Mouse (Mus musculus): ENCODE results near the gene Pdcd1lg2. TPM values are rescaled to one million over a fixed set of nuclear protein-coding genes. Genes with fewer than 3 reads are reported as not detected.

Gene Pdcd1lg2
- polyA plus RNA-seq, 1 experiment from 2014 or later, result not detected

DNA sequence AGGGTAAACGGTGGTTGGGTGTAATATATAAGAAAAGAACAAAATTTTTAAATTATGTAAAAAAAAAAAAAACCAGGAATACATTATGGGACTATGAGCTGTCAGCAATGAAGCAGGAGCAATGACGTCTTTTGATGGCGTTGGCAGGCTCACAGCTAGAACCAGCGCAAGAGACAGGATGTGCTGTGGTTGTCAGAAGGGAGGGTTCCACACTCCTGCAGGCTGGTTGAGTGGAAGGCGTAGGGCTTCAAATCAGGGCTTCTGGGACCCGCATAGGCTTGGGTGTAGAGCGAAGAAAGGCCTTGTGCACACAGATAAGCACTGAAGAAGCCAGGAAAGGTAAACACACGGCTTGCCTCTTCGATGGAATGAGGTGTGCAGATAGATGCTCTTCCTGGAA is 56.1 kb downstream of the Pdcd1lg2 start:
- no peak overlapping the region for H3K4me3 ChIP-seq
- H3K27ac ChIP-seq, result no peak overlapping the region
- H3K27me3 ChIP-seq (ENCODE audit: insufficient read depth, poor library complexity, severe bottlenecking), result no peaks in the 10 kb centered on the region
- 92% methylated on average over 9 of the region's 9 CpGs for WGBS
- H3K36me3 ChIP-seq, result no peaks in the 10 kb centered on the region
- H3K4me1 ChIP-seq, result peaks cover 40% of the 10 kb centered on the region
- DNase-seq (ENCODE audit: low spot score), result no peak
- H3K9me3 ChIP-seq, result no peaks in the 10 kb centered on the region

DNA sequence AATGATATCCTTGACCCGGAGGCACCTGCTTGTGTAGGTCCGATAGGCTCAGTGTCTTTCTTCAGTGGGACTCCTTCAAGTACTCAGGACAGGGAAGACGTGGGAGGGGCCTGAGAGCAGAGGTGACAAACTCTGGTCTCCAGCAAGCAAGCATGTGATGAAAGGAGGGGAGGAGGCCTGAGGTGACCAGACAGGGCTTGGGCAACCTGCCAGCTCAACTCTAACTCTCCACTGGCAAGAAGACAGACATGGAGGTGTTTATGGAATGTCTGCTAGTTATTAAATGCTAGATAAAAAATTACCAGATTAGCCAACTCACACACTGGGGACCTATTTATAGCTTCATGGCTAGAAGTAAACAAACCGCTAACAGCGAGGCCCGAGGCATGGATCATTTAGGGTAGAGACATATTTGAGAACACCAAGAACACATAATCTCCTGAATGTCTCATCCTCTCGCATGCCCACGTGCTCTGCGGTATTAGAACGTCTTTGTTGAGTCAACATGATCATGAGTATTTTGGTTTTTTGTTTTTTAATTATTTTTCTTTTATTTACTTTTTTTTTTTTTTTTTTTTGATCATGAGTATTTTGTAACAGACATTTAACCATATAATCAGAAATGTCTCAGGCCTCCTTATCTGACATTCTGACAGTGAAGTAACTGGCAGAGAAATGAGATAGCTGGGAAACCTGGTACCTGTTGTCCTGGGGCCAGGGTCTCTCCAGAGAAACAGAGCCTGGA is 58.4 kb downstream of the Pdcd1lg2 start:
- DNase-seq (ENCODE audit: low spot score), result peak; percentile 88
- Histone ChIP-seq H3K27ac (peak overlapping the region; percentile 90), H3K4me1 (peaks cover 53% of the 10 kb centered on the region), H3K4me3 (no peak overlapping the region), H3K9me3 (no peaks in the 10 kb centered on the region), H3K36me3 (no peaks in the 10 kb centered on the region), H3K27me3 (ENCODE audit: insufficient read depth, poor library complexity, severe bottlenecking) (no peaks in the 10 kb centered on the region)
- WGBS, result 56% methylated on average over 10 of the region's 10 CpGs

DNA sequence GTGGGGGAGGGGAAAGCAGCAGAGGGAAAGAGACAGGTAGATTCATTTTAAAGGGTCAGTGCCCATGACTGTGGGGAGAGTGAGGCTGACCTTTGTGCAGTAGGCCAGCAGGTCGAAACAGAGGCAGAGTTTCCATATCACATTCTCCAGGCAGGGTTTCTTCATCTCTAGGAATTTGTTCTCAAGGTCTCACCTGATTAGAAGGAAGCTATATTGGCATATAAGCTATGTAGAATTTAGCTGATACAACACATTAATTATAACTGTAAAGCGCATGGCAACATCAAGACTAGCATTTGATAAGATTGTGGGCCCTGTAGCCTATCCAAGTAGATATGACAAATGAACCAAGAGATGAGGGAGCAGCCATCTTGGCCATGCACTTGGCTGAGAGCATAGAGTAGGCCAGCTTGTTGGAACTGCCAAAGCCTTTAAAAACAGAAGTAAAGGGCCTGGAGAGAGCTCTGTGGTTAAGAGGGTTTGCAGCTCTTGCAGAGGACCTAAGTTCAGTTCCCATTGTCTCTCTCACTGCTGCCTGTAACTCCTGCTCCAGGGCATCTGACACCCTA is 59.1 kb downstream of the Pdcd1lg2 start:
- 71% methylated on average over 2 of the region's 2 CpGs for WGBS
- DNase-seq (ENCODE audit: low spot score), result no peak
- peaks cover 55% of the 10 kb centered on the region for H3K4me1 ChIP-seq
- no peaks in the 10 kb centered on the region for H3K36me3 ChIP-seq
- H3K9me3 ChIP-seq, result no peaks in the 10 kb centered on the region
- H3K27me3 ChIP-seq (ENCODE audit: insufficient read depth, poor library complexity, severe bottlenecking), result no peaks in the 10 kb centered on the region
- H3K4me3 ChIP-seq, result no peak overlapping the region
- peak overlapping the region; percentile 90 for H3K27ac ChIP-seq

DNA sequence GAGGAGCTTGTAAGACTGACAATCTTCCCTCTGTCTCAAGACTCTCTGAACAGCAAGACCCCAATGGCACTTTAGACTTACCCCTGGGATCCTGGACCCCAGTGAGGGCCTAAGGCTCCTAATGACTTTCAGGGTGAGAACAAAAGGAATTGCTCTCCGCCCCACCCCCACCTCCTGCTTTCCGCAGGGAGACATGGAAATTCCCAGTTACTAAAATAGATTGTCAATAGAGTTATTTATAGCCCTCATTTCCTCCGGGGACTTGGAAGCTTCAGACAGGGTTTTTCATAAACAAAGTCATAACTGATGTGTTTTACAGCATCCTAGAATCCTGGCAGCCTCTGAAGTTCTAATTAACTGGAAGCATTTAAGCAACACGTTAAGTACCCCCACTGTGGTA is 59.9 kb downstream of the Pdcd1lg2 start:
- peak; percentile 80 for DNase-seq (ENCODE audit: low spot score)
- Histone ChIP-seq H3K36me3 (no peaks in the 10 kb centered on the region), H3K4me1 (peaks cover 52% of the 10 kb centered on the region), H3K4me3 (peak overlapping the region; percentile 33), H3K27ac (peak overlapping the region; percentile 90), H3K27me3 (ENCODE audit: insufficient read depth, poor library complexity, severe bottlenecking) (no peaks in the 10 kb centered on the region), H3K9me3 (no peaks in the 10 kb centered on the region)
- 20% methylated on average over 4 of the region's 4 CpGs for WGBS

DNA sequence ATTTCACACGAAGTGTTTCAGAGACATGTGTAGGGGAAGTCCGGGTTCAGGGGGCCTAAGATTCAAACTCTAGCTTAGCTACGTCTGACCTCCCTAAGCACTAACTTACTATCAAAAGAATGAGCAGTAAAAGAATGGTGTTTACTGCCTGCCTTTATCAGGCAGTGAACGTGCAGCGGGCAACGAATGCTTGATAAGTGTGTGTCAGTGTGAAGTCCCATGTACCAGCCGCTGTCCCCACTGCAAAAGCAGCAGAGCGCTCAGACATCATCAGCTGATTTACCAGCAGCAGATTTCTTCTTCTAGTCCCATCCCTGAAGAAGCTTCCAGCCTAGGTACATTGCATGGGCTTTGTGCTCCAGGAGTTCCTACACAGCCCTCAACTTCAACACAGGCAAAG is 61.7 kb downstream of the Pdcd1lg2 start:
- Histone ChIP-seq H3K27ac (peak overlapping the region; percentile 90), H3K27me3 (ENCODE audit: insufficient read depth, poor library complexity, severe bottlenecking) (no peaks in the 10 kb centered on the region), H3K36me3 (no peaks in the 10 kb centered on the region), H3K4me3 (no peak overlapping the region), H3K4me1 (peaks cover 52% of the 10 kb centered on the region), H3K9me3 (no peaks in the 10 kb centered on the region)
- WGBS, result 41% methylated on average over 8 of the region's 8 CpGs
- DNase-seq (ENCODE audit: low spot score), result no peak

DNA sequence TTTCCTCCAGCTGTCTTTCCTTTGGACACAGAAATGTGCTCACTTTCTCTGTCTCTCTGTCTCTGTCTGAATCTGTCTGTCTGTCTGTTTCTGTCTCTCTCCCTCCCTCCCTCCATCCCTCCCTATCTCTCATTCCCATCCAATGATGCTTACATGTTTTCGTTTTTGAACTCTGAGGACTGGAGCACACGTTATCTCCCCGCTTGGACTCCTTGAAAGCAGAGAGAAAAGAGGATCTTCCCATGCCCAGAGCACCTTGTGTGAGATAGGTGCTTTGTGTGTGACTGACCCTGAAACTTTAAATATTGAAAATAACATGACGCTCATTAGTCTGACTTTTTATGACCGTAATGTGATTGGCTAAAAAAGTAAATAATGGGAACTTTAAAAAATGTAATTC is 62.2 kb downstream of the Pdcd1lg2 start:
- H3K9me3 ChIP-seq, result no peaks in the 10 kb centered on the region
- no peak for DNase-seq (ENCODE audit: low spot score)
- no peaks in the 10 kb centered on the region for H3K27me3 ChIP-seq (ENCODE audit: insufficient read depth, poor library complexity, severe bottlenecking)
- H3K4me3 ChIP-seq, result no peak overlapping the region
- H3K4me1 ChIP-seq, result peaks cover 52% of the 10 kb centered on the region
- H3K36me3 ChIP-seq, result no peaks in the 10 kb centered on the region
- WGBS, result 80% methylated on average over 5 of the region's 5 CpGs
- peak overlapping the region; percentile 90; the same call in 1 of the 2 replicates for H3K27ac ChIP-seq

DNA sequence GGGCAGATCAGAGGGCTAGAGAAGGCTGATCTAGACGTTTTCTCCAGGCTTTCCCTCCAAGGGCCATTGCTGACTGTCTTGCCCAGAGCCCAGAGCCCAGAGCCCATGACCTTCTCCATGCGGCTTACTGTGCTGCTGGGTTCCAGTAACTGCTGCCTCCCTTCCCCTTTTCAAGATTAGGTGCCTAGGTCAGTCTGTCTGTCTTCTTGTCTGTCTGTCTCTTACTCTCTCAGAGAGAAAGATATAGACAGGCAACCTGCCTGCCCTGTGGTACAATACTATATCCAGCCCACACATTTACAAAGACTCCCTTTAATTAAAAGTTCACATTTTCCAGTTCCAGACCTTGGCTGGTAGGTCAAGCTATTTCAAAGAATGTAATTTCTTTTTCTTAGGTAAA is 64.1 kb downstream of the Pdcd1lg2 start:
- Histone ChIP-seq H3K9me3 (no peaks in the 10 kb centered on the region), H3K4me1 (peaks cover 39% of the 10 kb centered on the region), H3K27ac (no peak overlapping the region), H3K27me3 (ENCODE audit: insufficient read depth, poor library complexity, severe bottlenecking) (no peaks in the 10 kb centered on the region), H3K36me3 (no peaks in the 10 kb centered on the region), H3K4me3 (no peak overlapping the region)
- 71% methylated on average over 2 of the region's 2 CpGs for WGBS
- no peak for DNase-seq (ENCODE audit: low spot score)

DNA sequence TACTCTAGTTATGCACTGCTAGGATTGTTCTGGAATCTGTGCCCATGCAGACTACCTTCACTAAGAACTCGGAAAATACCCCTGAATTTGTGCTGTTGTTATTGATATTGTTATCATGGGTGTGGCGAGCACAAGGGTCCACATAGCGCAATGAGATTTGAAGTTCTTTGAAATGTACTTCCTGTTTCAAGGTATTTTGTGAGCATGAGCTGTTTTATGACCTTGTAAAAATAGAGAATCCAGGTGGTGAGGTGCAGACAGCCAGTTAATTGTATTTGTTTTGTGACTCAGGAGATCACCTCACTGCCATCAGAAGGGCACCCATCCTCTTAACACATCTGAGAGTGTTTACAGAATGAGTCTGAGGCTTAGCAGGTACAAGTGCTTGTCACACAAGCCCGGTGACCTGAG is 64.5 kb downstream of the Pdcd1lg2 start:
- no peaks in the 10 kb centered on the region for H3K9me3 ChIP-seq
- WGBS, result 75% methylated on average over 4 of the region's 4 CpGs
- H3K36me3 ChIP-seq, result no peaks in the 10 kb centered on the region
- peaks cover 35% of the 10 kb centered on the region for H3K4me1 ChIP-seq
- H3K27me3 ChIP-seq (ENCODE audit: insufficient read depth, poor library complexity, severe bottlenecking), result no peaks in the 10 kb centered on the region
- no peak for DNase-seq (ENCODE audit: low spot score)
- H3K4me3 ChIP-seq, result no peak overlapping the region
- no peak overlapping the region for H3K27ac ChIP-seq

DNA sequence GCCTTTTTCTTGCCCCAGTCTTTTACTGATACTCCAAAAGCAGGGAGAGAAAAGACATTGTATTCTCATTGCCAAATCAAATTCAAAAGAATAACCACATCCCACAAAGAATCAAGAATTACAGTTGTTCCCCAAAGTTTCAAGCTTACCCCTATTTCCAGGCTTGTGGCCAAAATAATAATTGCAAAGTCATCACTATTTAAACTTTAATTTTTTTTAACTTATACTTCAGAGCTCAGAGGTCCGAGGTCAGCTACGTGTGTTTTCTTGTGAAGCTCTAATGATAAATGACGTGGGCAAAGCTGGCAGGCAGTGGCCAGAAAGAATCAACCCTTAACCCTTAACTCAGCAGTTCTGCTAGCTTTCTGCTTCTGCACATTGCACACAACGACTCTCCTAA is 67.9 kb downstream of the Pdcd1lg2 start:
- no peak overlapping the region for H3K4me3 ChIP-seq
- 34% methylated on average over 4 of the region's 4 CpGs for WGBS
- no peaks in the 10 kb centered on the region for H3K9me3 ChIP-seq
- H3K4me1 ChIP-seq, result 0 out of 2 replicates have a peak, but pooled peaks cover 5% of the 10 kb centered on the region
- H3K27ac ChIP-seq, result no peak overlapping the region
- no peaks in the 10 kb centered on the region for H3K36me3 ChIP-seq
- no peak for DNase-seq (ENCODE audit: low spot score)
- H3K27me3 ChIP-seq (ENCODE audit: insufficient read depth, poor library complexity, severe bottlenecking), result no peaks in the 10 kb centered on the region

DNA sequence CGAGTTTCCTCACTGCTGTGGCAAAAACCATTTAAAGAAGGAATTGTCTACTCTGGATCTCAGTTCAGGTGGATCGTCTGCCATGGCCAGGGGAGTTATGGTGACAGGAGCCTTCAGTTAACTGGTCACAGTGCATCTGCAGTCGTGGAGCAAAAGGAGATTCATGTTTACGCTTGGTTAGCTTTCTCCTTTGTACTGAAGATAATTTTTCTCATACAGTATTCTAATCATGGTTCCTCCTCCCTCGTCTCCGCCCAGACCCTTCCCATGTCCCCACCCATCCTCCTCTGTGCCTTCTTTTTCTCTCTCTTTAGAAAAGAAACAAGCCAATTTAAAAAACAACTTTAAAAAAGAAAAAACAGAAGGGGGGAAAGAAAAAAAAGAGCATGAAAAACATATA is 70.9 kb downstream of the Pdcd1lg2 start:
- Histone ChIP-seq H3K4me3 (no peak overlapping the region), H3K9me3 (no peaks in the 10 kb centered on the region), H3K36me3 (no peaks in the 10 kb centered on the region), H3K4me1 (0 out of 2 replicates have a peak, but pooled peaks cover 2% of the 10 kb centered on the region), H3K27me3 (ENCODE audit: insufficient read depth, poor library complexity, severe bottlenecking) (no peaks in the 10 kb centered on the region), H3K27ac (no peak overlapping the region)
- WGBS, result 79% methylated on average over 6 of the region's 6 CpGs
- DNase-seq (ENCODE audit: low spot score), result no peak

DNA sequence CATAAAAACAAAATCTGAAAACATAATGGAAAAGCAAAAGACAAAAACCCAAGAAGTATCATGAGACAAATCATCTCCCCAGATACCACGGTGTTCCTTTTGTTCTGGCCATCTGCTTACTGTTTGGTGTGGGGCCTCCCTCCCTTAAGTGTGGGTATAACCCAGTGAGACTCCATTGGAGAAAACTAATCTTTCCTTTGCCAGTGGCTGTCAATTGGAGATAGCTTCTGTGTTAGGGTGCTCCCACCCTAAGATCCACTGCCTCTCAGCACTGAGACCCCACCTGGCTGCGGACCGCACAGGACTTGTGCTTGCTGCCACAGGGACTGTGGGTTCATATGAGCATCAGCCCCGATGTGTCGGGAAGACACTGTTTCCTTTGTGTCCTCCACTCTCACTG is 71.4 kb downstream of the Pdcd1lg2 start:
- no peaks in the 10 kb centered on the region for H3K9me3 ChIP-seq
- H3K36me3 ChIP-seq, result no peaks in the 10 kb centered on the region
- H3K4me3 ChIP-seq, result no peak overlapping the region
- no peaks in the 10 kb centered on the region for H3K27me3 ChIP-seq (ENCODE audit: insufficient read depth, poor library complexity, severe bottlenecking)
- no peak for DNase-seq (ENCODE audit: low spot score)
- H3K27ac ChIP-seq, result no peak overlapping the region
- WGBS, result 80% methylated on average over 5 of the region's 5 CpGs
- H3K4me1 ChIP-seq, result 0 out of 2 replicates have a peak, but pooled peaks cover 2% of the 10 kb centered on the region

DNA sequence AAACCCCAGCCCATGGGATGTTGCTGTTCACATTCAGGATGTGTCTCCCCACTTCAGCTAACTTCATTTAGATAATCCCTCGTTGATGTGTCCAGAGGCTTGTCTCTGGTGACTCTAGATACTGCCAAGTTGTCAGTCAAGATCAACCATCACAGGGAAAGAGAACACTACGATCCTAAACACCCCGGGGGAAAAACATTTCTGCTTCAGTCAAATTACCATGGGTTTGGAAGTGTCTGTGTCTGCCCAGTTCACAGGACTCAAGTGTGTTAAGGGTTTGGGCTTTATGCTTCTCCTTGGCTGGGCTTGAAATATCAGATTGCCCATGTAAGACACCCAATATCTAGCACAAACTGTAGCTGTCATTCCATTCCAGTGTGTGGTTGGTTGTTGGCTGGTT is 71.9 kb downstream of the Pdcd1lg2 start:
- Histone ChIP-seq H3K36me3 (no peaks in the 10 kb centered on the region), H3K9me3 (no peaks in the 10 kb centered on the region), H3K4me1 (0 out of 2 replicates have a peak, but pooled peaks cover 2% of the 10 kb centered on the region), H3K4me3 (no peak overlapping the region), H3K27me3 (ENCODE audit: insufficient read depth, poor library complexity, severe bottlenecking) (no peaks in the 10 kb centered on the region), H3K27ac (no peak overlapping the region)
- 63% methylated on average over 3 of the region's 3 CpGs for WGBS
- DNase-seq (ENCODE audit: low spot score), result no peak

DNA sequence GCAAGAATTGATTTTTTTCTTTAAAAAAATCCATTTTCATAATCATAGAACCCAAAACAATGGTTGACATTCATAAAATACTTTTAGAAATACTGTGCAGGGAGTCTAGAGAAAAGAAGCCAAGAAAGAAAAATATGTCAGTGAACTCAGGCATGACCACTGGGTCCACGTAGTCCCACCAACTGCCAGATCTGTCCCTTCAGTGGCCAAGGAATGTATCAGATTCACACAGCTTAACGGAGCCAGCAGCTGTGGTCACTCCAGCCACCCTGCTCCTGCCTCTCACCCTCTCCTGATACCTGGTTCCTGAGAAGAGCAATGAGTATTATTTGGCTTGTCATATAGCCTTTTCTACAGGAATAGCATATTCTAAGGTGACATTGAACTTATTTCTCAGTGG is 72.7 kb downstream of the Pdcd1lg2 start:
- no peaks in the 10 kb centered on the region for H3K9me3 ChIP-seq
- WGBS, result 68% methylated on average over 2 of the region's 2 CpGs
- H3K27me3 ChIP-seq (ENCODE audit: insufficient read depth, poor library complexity, severe bottlenecking), result no peaks in the 10 kb centered on the region
- DNase-seq (ENCODE audit: low spot score), result no peak
- no peaks in the 10 kb centered on the region for H3K36me3 ChIP-seq
- no peak overlapping the region for H3K4me3 ChIP-seq
- H3K4me1 ChIP-seq, result peaks cover 7% of the 10 kb centered on the region; the same call in 1 of the 2 replicates
- no peak overlapping the region for H3K27ac ChIP-seq
